Mouse (Mus musculus) heart, postnatal 0 days (tissue): ENCODE results near the gene Iffo2. TPM values are rescaled to one million over a fixed set of nuclear protein-coding genes. Genes with fewer than 3 reads are reported as not detected.

Experiments used
- ATAC-seq: fragments of 200-750 bp; cut with Nextera tagmentation; 2 replicates; pipeline ENCODE4 v1.8.0; 2017; ENCODE audit warnings: low read depth, moderate number of reproducible peaks, moderate library complexity; ENCODE audit not compliant: insufficient read depth
- DNase-seq: peaks from one replicate; pipeline ENCODE4 v3.0.0-alpha.2; 2016; ENCODE audit warnings: low spot score
- H3K27ac ChIP-seq: fragments of 300-500 bp; sonication (generic); 2 replicates; pipeline ENCODE4 v1.5.1; 2014; ENCODE audit warnings: low read depth, mild to moderate bottlenecking
- H3K27me3 ChIP-seq: fragments of 300-500 bp; sonication (generic); 2 replicates; pipeline ENCODE4 v1.6.1; 2014; ENCODE audit warnings: low read length, mixed read lengths; ENCODE audit not compliant: control insufficient read depth, insufficient read depth
- H3K36me3 ChIP-seq: fragments of 300-500 bp; sonication (generic); replicated peaks from 2 replicates; pipeline ENCODE4 v1.6.1; 2014; ENCODE audit warnings: low read length, mixed read lengths; ENCODE audit not compliant: control insufficient read depth, insufficient read depth
- H3K4me1 ChIP-seq: fragments of 300-500 bp; sonication (generic); 2 replicates; pipeline ENCODE4 v1.6.1; 2014; ENCODE audit warnings: antibody characterized with exemption; ENCODE audit not compliant: control insufficient read depth, insufficient read depth
- H3K4me2 ChIP-seq: fragments of 300-500 bp; sonication (generic); 2 replicates; pipeline ENCODE4 v1.6.1; 2014; ENCODE audit warnings: low read depth, mild to moderate bottlenecking, low read length, moderate library complexity
- H3K4me3 ChIP-seq: fragments of 300-500 bp; sonication (generic); 2 replicates; pipeline ENCODE4 v1.5.1; 2014; ENCODE audit warnings: low read depth, low read length
- H3K9ac ChIP-seq: fragments of 300-500 bp; sonication (generic); replicated peaks from 2 replicates; pipeline ENCODE4 v1.6.1; 2014; ENCODE audit warnings: low read depth, low read length, mixed read lengths
- H3K9me3 ChIP-seq: fragments of 300-500 bp; sonication (generic); replicated peaks from 2 replicates; pipeline ENCODE4 v1.6.1; 2016; ENCODE audit warnings: low read length; ENCODE audit not compliant: control insufficient read depth
- CTCF ChIP-seq: IDR thresholded peaks from 2 replicates; pipeline ENCODE4 v1.5.1; 2016; ENCODE audit warnings: antibody characterized with exemption, control low read depth, low read depth
- EP300 ChIP-seq: IDR thresholded peaks from 2 replicates; pipeline ENCODE4 v1.6.1; 2016; ENCODE audit warnings: antibody characterized with exemption, low read depth
- WGBS: fragments of 180-500 bp; shearing (Covaris S2); extraction: QIAGEN DNeasy Blood & Tissue Kit; methylation state at CpG from one replicate; pipeline ENCODE4 v1.1.7; 2014; 5-methylcytosine and 5-hydroxymethylcytosine counted together
- polyA plus RNA-seq: library from polyadenylated mRNA; unstranded; fragments of >200 nt; fragmentation: Nextera tagmentation; extraction: Ambion mirVana; gene quantifications from 2 replicates; pipeline ENCODE4 v1.2.1, GENCODE M21; 2015
- total RNA-seq: library from RNA; depleted of rRNA; stranded (reverse); fragments of >200 nt; gene quantifications from 2 replicates; pipeline ENCODE4 v1.2.3, GENCODE M21; 2014; ENCODE audit warnings: low replicate concordance

Iffo2 gene
- total and polyA plus RNA-seq, 2 experiments from 2014 or later, result 2.9 to 6.4 TPM

DNA sequence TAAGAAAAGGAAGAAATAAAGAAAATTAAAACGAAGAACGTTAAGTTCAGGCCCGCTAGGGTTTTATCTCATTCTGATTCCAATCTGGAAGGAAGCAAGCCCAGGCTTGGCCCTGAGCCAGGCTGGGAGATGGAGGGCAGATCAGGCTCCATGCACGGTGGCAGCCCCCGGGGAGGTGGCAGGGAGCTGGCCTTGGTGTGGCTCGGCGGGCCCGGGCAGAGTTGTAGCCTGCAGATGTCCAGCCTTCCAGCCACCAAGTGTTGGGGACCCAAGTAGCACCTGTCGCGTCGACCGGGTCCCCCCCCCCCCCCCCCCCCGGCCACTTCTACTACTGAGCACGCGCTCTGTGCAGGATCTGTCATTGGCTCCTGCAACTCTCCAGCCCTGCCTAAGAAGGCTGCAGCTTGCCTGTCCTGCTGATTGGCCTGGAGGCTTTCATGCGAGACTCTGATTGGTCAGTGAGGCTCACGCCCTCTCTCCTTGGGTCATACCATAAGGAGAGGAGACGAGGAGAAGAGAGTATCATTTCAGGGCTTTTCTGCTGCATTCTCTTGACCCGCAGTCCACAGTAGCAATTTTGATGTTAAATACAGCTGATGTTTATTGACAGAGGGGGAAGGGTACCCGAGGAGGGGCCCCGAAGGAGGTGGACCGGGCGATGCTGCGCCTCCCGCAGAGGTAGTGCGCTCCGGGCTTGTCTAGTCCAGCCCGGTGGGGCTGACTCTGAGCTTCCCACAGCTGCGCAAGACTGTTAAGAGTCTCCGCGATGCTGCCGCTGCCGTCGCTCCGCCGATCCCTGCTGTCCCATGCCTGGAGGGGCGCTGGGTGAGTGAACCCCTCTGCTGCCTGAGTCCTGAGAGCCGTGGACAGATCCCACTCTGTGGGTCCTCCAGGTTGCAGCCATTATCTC is 92.3 kb downstream of the Iffo2 start, which contains the start of gene Aldh4a1:
TSS of gene Aldh4a1 (plus strand) at position 494 of the 910 bp plus-strand sequence.
- H3K4me2 ChIP-seq, result peak within 1 kb of the TSS; percentile 91
- H3K9me3 ChIP-seq, result no peaks in the 10 kb centered on the region
- ATAC-seq (peak; percentile 100), DNase-seq (peak; percentile 98)
- WGBS, result under 1% methylated on average over 33 of the region's 38 CpGs
- H3K9ac ChIP-seq, result peak within 1 kb of the TSS; percentile 67
- H3K4me3 ChIP-seq, result peak within 1 kb of the TSS; percentile 66
- H3K27ac ChIP-seq, result peak within 1 kb of the TSS; percentile 73
- peaks cover 11% of the 10 kb centered on the region; the same call in 1 of the 2 replicates for H3K4me1 ChIP-seq
- TF ChIP-seq EP300 (peak; percentile 93), CTCF (no peak)
- no peaks in the 10 kb centered on the region for H3K27me3 ChIP-seq
- no peaks in the 10 kb centered on the region for H3K36me3 ChIP-seq

DNA sequence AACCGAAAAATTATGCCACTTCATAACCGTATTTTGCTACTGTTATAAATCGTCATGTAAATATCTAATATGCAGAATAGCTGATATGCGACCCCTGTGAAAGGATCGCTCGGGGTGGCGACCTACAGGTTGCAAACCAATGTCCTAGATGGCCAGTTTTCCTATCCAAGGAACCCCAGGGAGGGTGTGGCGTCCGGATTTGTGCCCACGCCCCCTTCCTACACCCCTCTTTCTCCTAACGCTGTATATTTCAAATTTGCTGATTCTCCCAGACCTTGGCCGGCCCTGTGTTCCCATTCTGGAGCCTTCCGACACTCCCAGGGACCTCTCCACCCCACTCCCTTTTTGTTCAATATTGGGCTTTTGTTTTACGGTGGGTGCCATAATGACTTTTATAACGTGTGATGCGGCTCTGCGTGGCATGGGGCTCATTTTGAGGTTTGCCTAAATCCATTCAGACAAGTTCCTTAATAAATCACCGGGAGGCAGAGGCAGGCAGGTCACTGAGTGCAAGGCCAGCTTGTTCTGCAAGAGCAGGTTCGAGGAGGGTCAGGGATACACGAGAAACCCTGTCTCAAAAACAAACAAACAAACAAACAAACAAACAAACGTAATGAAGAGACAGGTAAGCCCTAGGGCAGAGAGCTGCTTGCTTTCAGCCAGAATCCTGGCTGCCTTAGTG is 93.2 kb downstream of the Iffo2 start:
- H3K4me2 ChIP-seq, result peak overlapping the region; percentile 91

DNA sequence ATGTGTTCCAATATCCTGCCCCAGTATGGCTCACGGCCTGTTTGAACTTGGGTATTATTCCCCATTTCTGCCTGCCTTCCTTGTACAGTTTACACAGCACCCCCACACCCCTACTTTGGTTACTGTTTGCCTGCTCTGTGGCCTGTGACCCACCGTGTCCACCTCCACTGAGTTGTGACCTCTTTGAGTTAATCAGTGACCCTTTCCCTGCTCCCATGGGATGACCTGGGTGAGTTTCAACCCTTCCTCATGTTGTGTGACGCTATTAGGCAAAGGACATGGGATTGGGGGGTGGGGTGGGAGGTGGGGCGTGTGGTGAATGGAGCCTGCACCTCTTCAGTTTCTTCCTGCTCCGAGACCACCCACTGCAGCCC is 93.8 kb downstream of the Iffo2 start:
- H3K36me3 ChIP-seq, result no peaks in the 10 kb centered on the region
- H3K4me2 ChIP-seq, result no peak overlapping the region
- no peak overlapping the region for H3K4me3 ChIP-seq
- H3K4me1 ChIP-seq, result peaks cover 11% of the 10 kb centered on the region; the same call in 1 of the 2 replicates
- TF ChIP-seq CTCF (no peak), EP300 (no peak)
- H3K9ac ChIP-seq, result no peak overlapping the region
- no peak for ATAC-seq
- 70% methylated on average over 5 of the region's 5 CpGs for WGBS
- no peak for DNase-seq
- H3K27ac ChIP-seq, result no peak overlapping the region
- no peaks in the 10 kb centered on the region for H3K27me3 ChIP-seq
- no peaks in the 10 kb centered on the region for H3K9me3 ChIP-seq

More for the DNA sequence above, 93.2 kb downstream of the Iffo2 start:
- Histone ChIP-seq H3K4me3 (peak overlapping the region; percentile 66), H3K27ac (peak overlapping the region; percentile 73; the same call in 1 of the 2 replicates), H3K9ac (peak overlapping the region; percentile 67), H3K4me1 (peaks cover 11% of the 10 kb centered on the region; the same call in 1 of the 2 replicates), H3K27me3 (no peaks in the 10 kb centered on the region), H3K9me3 (no peaks in the 10 kb centered on the region), H3K36me3 (no peaks in the 10 kb centered on the region)
- ATAC-seq (no peak), DNase-seq (no peak)
- TF ChIP-seq CTCF, result no peak
- TF ChIP-seq EP300, result no peak
- 26% methylated on average over 21 of the region's 21 CpGs for WGBS

DNA sequence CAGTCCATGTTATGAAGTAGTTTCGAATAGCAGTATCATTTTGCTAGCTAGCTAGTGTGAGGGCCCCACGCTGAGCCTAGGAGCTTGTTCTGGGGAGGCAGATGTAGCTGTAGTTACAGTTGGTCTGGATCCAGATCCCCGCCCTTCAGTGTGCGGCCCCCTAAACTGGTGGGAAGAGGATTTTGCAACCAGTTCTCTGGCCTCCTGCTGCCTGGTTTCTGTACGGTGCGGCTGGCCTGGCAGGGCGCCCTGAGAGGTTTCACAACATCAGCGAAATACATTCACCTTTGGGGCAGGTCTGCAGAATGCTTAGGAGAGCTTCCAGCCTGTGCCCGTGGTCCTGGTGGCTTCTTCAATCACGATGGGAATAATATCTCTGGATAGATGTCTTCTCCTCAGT is 94.4 kb downstream of the Iffo2 start:
- H3K9me3 ChIP-seq, result no peaks in the 10 kb centered on the region
- no peak overlapping the region for H3K4me3 ChIP-seq
- no peak for ATAC-seq
- WGBS, result 69% methylated on average over 10 of the region's 10 CpGs
- no peak for DNase-seq
- H3K9ac ChIP-seq, result no peak overlapping the region
- H3K36me3 ChIP-seq, result no peaks in the 10 kb centered on the region
- H3K27me3 ChIP-seq, result no peaks in the 10 kb centered on the region
- H3K4me1 ChIP-seq, result peaks cover 11% of the 10 kb centered on the region; the same call in 1 of the 2 replicates
- no peak for TF ChIP-seq CTCF
- TF ChIP-seq EP300, result no peak
- no peak overlapping the region for H3K4me2 ChIP-seq
- no peak overlapping the region for H3K27ac ChIP-seq

DNA sequence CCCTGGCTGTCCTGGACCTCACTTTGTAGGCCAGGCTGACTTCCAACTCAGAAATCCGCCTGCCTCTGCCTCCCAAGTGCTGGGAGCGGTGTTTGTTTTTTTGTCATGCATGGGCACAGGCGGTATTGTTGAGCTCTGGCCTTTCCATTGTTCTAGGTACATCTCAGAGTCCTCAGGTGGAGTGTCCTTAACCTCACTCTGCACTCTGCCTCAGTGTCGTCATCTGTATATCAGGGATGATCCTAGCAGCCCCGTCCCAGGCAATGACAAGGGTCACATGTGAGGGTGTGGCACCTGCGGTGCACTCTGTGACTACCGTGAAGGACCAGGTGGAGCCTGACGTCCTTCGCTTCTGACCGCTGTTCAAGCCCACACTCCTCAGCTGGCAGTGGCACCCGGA is 97.0 kb downstream of the Iffo2 start:
- ATAC-seq (no peak), DNase-seq (no peak)
- Histone ChIP-seq H3K27ac (no peak overlapping the region), H3K9ac (no peak overlapping the region), H3K4me3 (no peak overlapping the region), H3K4me2 (no peak overlapping the region), H3K36me3 (no peaks in the 10 kb centered on the region), H3K27me3 (no peaks in the 10 kb centered on the region), H3K9me3 (no peaks in the 10 kb centered on the region), H3K4me1 (peaks cover 11% of the 10 kb centered on the region; the same call in 1 of the 2 replicates)
- 91% methylated on average over 11 of the region's 11 CpGs for WGBS
- TF ChIP-seq EP300, result no peak
- TF ChIP-seq CTCF, result no peak
